Mouse (Mus musculus) embryonic facial prominence, embryonic 13.5 days (tissue): Measurements from ENCODE around the gene Klhl7. TPM values are rescaled to one million over a fixed set of nuclear protein-coding genes. Genes with fewer than 3 reads are reported as not detected.

Source experiments
- ATAC-seq: fragments of 200-750 bp; cut with Nextera tagmentation; 2 replicates; pipeline ENCODE4 v1.8.0; 2017; ENCODE audit warnings: low read depth; ENCODE audit not compliant: insufficient number of reproducible peaks, insufficient read depth, low FRiP score, low TSS enrichment
- H3K27ac ChIP-seq: fragments of 300-500 bp; sonication (generic); 2 replicates; pipeline ENCODE4 v1.5.1; 2015; ENCODE audit warnings: moderate library complexity, mild to moderate bottlenecking, inconsistent platforms
- H3K27me3 ChIP-seq: fragments of 300-500 bp; sonication (generic); 2 replicates; pipeline ENCODE4 v1.6.1; 2015; ENCODE audit warnings: mild to moderate bottlenecking, inconsistent platforms
- H3K36me3 ChIP-seq: fragments of 300-500 bp; sonication (generic); 2 replicates; pipeline ENCODE4 v1.6.1; 2015; ENCODE audit warnings: mild to moderate bottlenecking, inconsistent platforms
- H3K4me1 ChIP-seq: fragments of 300-500 bp; sonication (generic); 2 replicates; pipeline ENCODE4 v1.6.1; 2015; ENCODE audit warnings: inconsistent platforms
- H3K4me2 ChIP-seq: fragments of 300-500 bp; sonication (generic); 2 replicates; pipeline ENCODE4 v1.6.1; 2015; ENCODE audit warnings: moderate library complexity, mild to moderate bottlenecking, inconsistent platforms
- H3K4me3 ChIP-seq: fragments of 300-500 bp; sonication (generic); 2 replicates; pipeline ENCODE4 v1.5.1; 2015; ENCODE audit warnings: mild to moderate bottlenecking, inconsistent platforms
- H3K9ac ChIP-seq: fragments of 300-500 bp; sonication (generic); 2 replicates; pipeline ENCODE4 v1.6.1; 2015; ENCODE audit warnings: mild to moderate bottlenecking, inconsistent platforms
- H3K9me3 ChIP-seq: fragments of 300-500 bp; sonication (generic); 2 replicates; pipeline ENCODE4 v1.6.1; 2016; ENCODE audit warnings: inconsistent platforms
- WGBS: fragments of 180-500 bp; shearing (Covaris S2); methylation state at CpG from one replicate; pipeline ENCODE4 v1.1.7; 2015; ENCODE audit warnings: mixed read lengths; 5-methylcytosine and 5-hydroxymethylcytosine counted together
- polyA plus RNA-seq: library from polyadenylated mRNA; unstranded; fragments of >200 nt; fragmentation: Nextera tagmentation; extraction: Ambion mirVana; gene quantifications from 2 replicates; pipeline ENCODE4 v1.2.1, GENCODE M21; 2015

Gene Klhl7
- polyA plus RNA-seq, 1 experiment from 2014 or later = 58.0 TPM

DNA sequence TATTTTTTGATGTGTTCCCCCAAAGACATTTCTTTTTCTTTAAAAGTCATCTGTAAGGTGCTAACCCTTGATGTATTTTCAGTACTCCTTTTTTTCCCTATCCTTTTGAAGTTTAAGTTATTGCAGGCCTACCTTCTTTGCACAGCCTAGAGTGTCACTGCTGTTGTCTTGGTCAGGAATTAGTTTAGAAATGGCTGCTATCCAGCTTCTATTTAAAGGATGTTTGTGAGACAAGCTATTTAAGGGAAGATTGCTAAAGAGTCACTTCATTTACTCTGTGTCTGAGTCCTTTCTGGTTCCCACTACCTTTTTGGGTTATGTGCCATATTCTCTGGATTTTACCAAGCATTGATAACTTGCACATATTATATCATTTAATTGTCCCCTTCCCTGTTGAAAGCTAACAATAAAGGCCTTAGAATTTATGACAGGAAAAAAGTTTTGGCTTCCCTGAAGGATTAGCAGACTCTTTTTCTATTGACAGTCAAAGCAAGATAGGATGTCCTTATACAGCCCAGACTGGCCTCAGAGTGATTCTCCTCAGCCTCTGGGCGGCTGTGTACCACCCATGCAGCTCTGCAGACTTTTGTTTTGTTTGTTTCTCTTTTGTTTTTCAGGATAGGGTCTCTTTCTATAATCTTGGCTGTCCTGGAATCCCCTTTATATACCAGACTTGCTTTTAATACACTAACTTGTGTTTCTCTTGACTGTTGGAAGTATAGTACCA, 25.7 kb downstream of the Klhl7 start:
- no peak overlapping the region for H3K9ac ChIP-seq
- 67% methylated on average over 1 of the region's 1 CpGs for WGBS

DNA sequence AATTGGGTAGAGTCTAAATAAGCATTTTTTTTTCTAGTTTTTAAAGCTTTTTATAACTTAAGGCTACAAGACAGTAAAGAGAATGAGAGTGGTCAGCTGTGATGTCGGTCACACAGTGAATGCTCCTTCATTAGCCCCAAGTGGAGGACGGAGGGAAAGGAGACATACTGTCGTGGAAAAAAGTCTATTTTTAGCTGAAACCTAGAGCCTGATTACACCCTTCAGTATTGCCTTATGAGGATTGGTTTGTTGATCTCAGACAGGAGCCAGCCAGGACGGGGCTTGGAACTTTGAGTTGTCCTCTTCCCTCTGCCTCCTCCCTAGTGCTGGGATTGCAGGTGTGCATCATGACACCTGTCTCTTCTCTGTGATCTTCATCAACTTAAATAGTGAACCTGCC, 26.6 kb downstream of the Klhl7 start:
- Histone ChIP-seq H3K27me3 (no peaks in the 10 kb centered on the region), H3K4me3 (no peak overlapping the region), H3K27ac (no peak overlapping the region), H3K4me1 (peaks cover 3% of the 10 kb centered on the region; the same call in 1 of the 2 replicates), H3K4me2 (no peak overlapping the region), H3K9me3 (no peaks in the 10 kb centered on the region), H3K36me3 (no peaks in the 10 kb centered on the region), H3K9ac (no peak overlapping the region)
- 67% methylated on average over 4 of the region's 4 CpGs for WGBS
- ATAC-seq = no peak

More for the DNA sequence above, 25.7 kb downstream of the Klhl7 start:
- H3K4me2 ChIP-seq = no peak overlapping the region
- H3K36me3 ChIP-seq = 0 out of 2 replicates have a peak, but pooled peaks cover 3% of the 10 kb centered on the region
- H3K9me3 ChIP-seq = no peaks in the 10 kb centered on the region
- peaks cover 3% of the 10 kb centered on the region; the same call in 1 of the 2 replicates for H3K4me1 ChIP-seq
- H3K27ac ChIP-seq = no peak overlapping the region
- no peak overlapping the region for H3K4me3 ChIP-seq
- no peak for ATAC-seq
- H3K27me3 ChIP-seq = no peaks in the 10 kb centered on the region

- Histone ChIP-seq H3K4me2 (no peak overlapping the region), H3K9ac (no peak overlapping the region), H3K4me1 (no peaks in the 10 kb centered on the region), H3K27me3 (no peaks in the 10 kb centered on the region), H3K36me3 (peaks cover 67% of the 10 kb centered on the region), H3K4me3 (no peak overlapping the region), H3K27ac (no peak overlapping the region), H3K9me3 (no peaks in the 10 kb centered on the region)
- 95% methylated on average over 5 of the region's 5 CpGs for WGBS
- ATAC-seq = no peak
These were observed 46.6 kb downstream of the Klhl7 start for GRCm38 (mm10) chr5:24146964-24147363.

- no peak for ATAC-seq
These were observed 51.8 kb downstream of the Klhl7 start for GRCm38 (mm10) chr5:24152199-24152598.

GRCm38 (mm10) chr5:24156774-24157173, 56.4 kb downstream of the Klhl7 start:
- WGBS = 90% methylated on average over 6 of the region's 6 CpGs
- ATAC-seq = no peak

More at GRCm38 (mm10) chr5:24152199-24152598, 51.8 kb downstream of the Klhl7 start:
- no peak overlapping the region for H3K9ac ChIP-seq
- H3K36me3 ChIP-seq = peaks cover 51% of the 10 kb centered on the region
- H3K27ac ChIP-seq = no peak overlapping the region
- H3K4me3 ChIP-seq = no peak overlapping the region
- H3K4me2 ChIP-seq = no peak overlapping the region
- no peaks in the 10 kb centered on the region for H3K27me3 ChIP-seq
- no peaks in the 10 kb centered on the region for H3K4me1 ChIP-seq
- no peaks in the 10 kb centered on the region for H3K9me3 ChIP-seq

GRCm38 (mm10) chr5:24164789-24165445, 64.5 kb downstream of the Klhl7 start, which contains the start of gene Nupl2:
Gene Nupl2 (plus strand): TSS chr5:24164963.
- WGBS = under 1% methylated on average over 52 of the region's 52 CpGs
- Histone ChIP-seq H3K36me3 (peaks cover 12% of the 10 kb centered on the region), H3K4me1 (peaks cover 6% of the 10 kb centered on the region), H3K4me2 (peak within 1 kb of the TSS; percentile 74), H3K27ac (0 out of 2 replicates have a peak within 1 kb of the TSS, but pooled peaks have one; percentile 34), H3K27me3 (no peaks in the 10 kb centered on the region), H3K9me3 (no peaks in the 10 kb centered on the region), H3K4me3 (peak within 1 kb of the TSS; percentile 93), H3K9ac (peak within 1 kb of the TSS; percentile 97)
- ATAC-seq = peak; percentile 93

More at GRCm38 (mm10) chr5:24156774-24157173, 56.4 kb downstream of the Klhl7 start:
- Histone ChIP-seq H3K9me3 (no peaks in the 10 kb centered on the region), H3K27me3 (no peaks in the 10 kb centered on the region), H3K4me2 (no peak overlapping the region), H3K9ac (no peak overlapping the region), H3K36me3 (peaks cover 44% of the 10 kb centered on the region), H3K27ac (no peak overlapping the region), H3K4me3 (no peak overlapping the region), H3K4me1 (no peaks in the 10 kb centered on the region)

- Histone ChIP-seq H3K4me2 (no peak overlapping the region), H3K4me1 (peaks cover 6% of the 10 kb centered on the region), H3K27ac (no peak overlapping the region), H3K9ac (no peak overlapping the region), H3K9me3 (no peaks in the 10 kb centered on the region), H3K36me3 (peaks cover 22% of the 10 kb centered on the region), H3K27me3 (no peaks in the 10 kb centered on the region), H3K4me3 (no peak overlapping the region)
- WGBS = 51% methylated on average over 5 of the region's 5 CpGs
- ATAC-seq = no peak
These were observed 66.9 kb downstream of the Klhl7 start for GRCm38 (mm10) chr5:24167263-24167662.

DNA sequence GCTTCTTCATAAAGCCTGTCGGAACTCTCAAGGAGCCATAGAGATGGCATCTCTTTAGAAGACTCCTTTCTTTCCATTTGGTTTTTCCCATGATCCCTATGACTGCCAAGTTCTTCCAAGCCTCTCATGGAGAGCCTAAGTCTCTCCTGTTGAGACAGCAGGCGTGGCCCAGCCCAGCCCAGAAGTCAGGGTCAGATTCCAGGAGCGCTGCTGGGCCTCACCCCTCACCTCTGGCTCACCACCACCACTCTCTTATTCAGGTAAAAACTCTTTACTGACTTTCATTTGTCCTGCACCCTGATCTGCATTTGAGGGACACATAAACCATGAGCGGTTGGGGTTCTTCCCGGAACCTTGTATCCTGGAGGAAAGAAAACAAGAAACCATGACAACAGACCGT, 69.5 kb downstream of the Klhl7 start:
- Histone ChIP-seq H3K36me3 (peaks cover 29% of the 10 kb centered on the region), H3K9me3 (no peaks in the 10 kb centered on the region), H3K4me2 (no peak overlapping the region), H3K9ac (no peak overlapping the region), H3K4me3 (no peak overlapping the region), H3K27me3 (no peaks in the 10 kb centered on the region), H3K27ac (no peak overlapping the region), H3K4me1 (peaks cover 6% of the 10 kb centered on the region)
- ATAC-seq = no peak
- 92% methylated on average over 6 of the region's 6 CpGs for WGBS

GRCm38 (mm10) chr5:24172092-24172491, 71.7 kb downstream of the Klhl7 start:
- H3K36me3 ChIP-seq = peaks cover 33% of the 10 kb centered on the region
- no peak for ATAC-seq

GRCm38 (mm10) chr5:24181514-24182295, 81.3 kb downstream of the Klhl7 start:
- 92% methylated on average over 16 of the region's 16 CpGs for WGBS
- Histone ChIP-seq H3K9me3 (peaks cover 8% of the 10 kb centered on the region; the same call in 1 of the 2 replicates), H3K4me2 (no peak overlapping the region), H3K9ac (no peak overlapping the region), H3K36me3 (peaks cover 67% of the 10 kb centered on the region), H3K4me3 (no peak overlapping the region), H3K4me1 (no peaks in the 10 kb centered on the region), H3K27ac (no peak overlapping the region), H3K27me3 (no peaks in the 10 kb centered on the region)
- no peak for ATAC-seq

More at GRCm38 (mm10) chr5:24172092-24172491, 71.7 kb downstream of the Klhl7 start:
- Histone ChIP-seq H3K9ac (no peak overlapping the region), H3K27ac (no peak overlapping the region), H3K9me3 (no peaks in the 10 kb centered on the region), H3K4me2 (no peak overlapping the region), H3K4me1 (no peaks in the 10 kb centered on the region), H3K4me3 (no peak overlapping the region), H3K27me3 (no peaks in the 10 kb centered on the region)

DNA sequence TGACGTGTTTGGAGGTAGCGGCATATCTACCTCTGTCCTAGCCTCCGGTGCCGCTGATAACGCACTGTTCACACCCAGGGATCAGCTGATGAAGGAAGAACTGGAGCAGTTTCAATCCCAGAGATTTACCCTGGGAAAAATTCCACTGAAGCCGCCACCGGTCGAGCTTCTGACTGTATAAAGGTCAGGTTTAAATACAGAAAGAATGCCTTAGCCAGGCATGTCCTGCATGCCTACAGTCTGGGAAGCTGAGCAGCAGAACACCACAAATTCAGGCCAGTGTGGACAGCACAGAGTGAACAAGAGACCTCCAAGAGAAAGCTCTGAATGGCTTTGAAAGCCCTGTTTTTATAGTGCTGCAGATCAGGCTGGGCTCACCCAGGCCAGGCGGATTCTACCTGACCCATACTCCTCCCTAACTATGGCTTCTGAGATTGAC, 81.9 kb downstream of the Klhl7 start:
- Histone ChIP-seq H3K27ac (no peak overlapping the region), H3K36me3 (peaks cover 61% of the 10 kb centered on the region), H3K9me3 (peaks cover 8% of the 10 kb centered on the region; the same call in 1 of the 2 replicates), H3K4me2 (no peak overlapping the region), H3K9ac (no peak overlapping the region), H3K4me1 (no peaks in the 10 kb centered on the region), H3K4me3 (no peak overlapping the region), H3K27me3 (no peaks in the 10 kb centered on the region)
- 93% methylated on average over 9 of the region's 9 CpGs for WGBS
- ATAC-seq = no peak
